ENCODE assay signal across 23 mouse cellular contexts in genomic region chr12:16635816-16636215, GRCm38 (mm10). TPM values are rescaled to one million over a fixed set of nuclear protein-coding genes. Genes with fewer than 3 reads are reported as not detected.
DNase-seq lines count a peak whose midpoint lies in the region; ATAC-seq lines count a peak whose summit lies in the region.
"Had no signal": no experiment of that assay in that cellular context is flagged by ENCODE, and none has a peak within 500 bp of the region (broad histone marks: within the 10 kb centered on the region; RNA-seq: fewer than 3 reads in every experiment).

No protein-coding gene starts in this region.

- DNase-seq in adrenal gland, adult 2 months: peak; percentile 43
- no peak for DNase-seq in adrenal gland, adult 18-20 months (ENCODE audit: low spot score in 2 of 2)
- no peak for DNase-seq in frontal cortex, postnatal 10 days (ENCODE audit: low spot score in 2 of 2)
- DNase-seq in 3134 (ENCODE audit: extremely low read depth, insufficient read length, low spot score) (peak; percentile 20), NIH3T3 (ENCODE audit: low read depth) (peak; percentile 30)
- no peak for DNase-seq in embryo, embryonic 9.5 days (ENCODE audit: extremely low spot score)
- DNase-seq: cerebellum, adult 18-20 months; cerebellum, adult 9-10 months; cerebellum, postnatal 14 days; gastrocnemius, postnatal 36 days; heart, adult 2 months; kidney, adult 2 months had no signal

- peak; percentile 45; the same call in 1 of the 2 replicates for ATAC-seq in frontal cortex, adult (ENCODE audit: low TSS enrichment)
- ATAC-seq: forebrain, embryonic 14.5 days; intestine, postnatal 0 days; Patski had no signal

RNA-seq across cellular contexts. Expression of gene Ntsr2, which starts 17.4 kb away (rescaled TPM):
- 1 to 10 TPM in 1 of 2 experiments, under 1 TPM in 1; 0.76 to 3.3 TPM for total RNA-seq in adrenal gland, adult 2 months (2021)
- polyA plus RNA-seq in adrenal gland, adult 2 months (2012; rRNA removed): 6.5 and 11.8 TPM in 2 replicates
- 1 to 10 TPM; 1.6 to 2.1 TPM for total RNA-seq in adrenal gland, adult 18-20 months (2021)
- total RNA-seq: ES-E14; granulocyte monocyte progenitor cell, adult 5-6 weeks; hematopoietic stem cell, adult 5-6 weeks had no signal
- polyA plus RNA-seq: embryonic facial prominence, embryonic 15.5 days; forebrain, embryonic 11.5 days; heart, embryonic 11.5 days; intestine, embryonic 14.5 days; intestine, postnatal 0 days; Patski had no signal

RNA-seq across cellular contexts. Expression of gene Lpin1, which starts 25.1 kb away (rescaled TPM):
- 100 to 1,000 TPM in 1 of 2 experiments, 10 to 100 TPM in 1; 72.2 to 100 TPM for total RNA-seq in adrenal gland, adult 2 months (2021)
- polyA plus RNA-seq in adrenal gland, adult 2 months (2012; rRNA removed): 35.4 and 36.8 TPM in 2 replicates
- total RNA-seq in adrenal gland, adult 18-20 months (2021): 100 to 1,000 TPM in 1 of 2 experiments, 10 to 100 TPM in 1; 92.7 to 186 TPM

Comparison
In these comparisons a context has a peak if more than half of its experiments do, and no peak if none do; other contexts are left out.
1. DNase-seq: peak in adrenal gland, adult 2 months (single experiment), 3134 (single experiment) and NIH3T3 (single experiment); none in adrenal gland, adult 18-20 months (0 of 2), frontal cortex, postnatal 10 days (0 of 2) and embryo, embryonic 9.5 days (single experiment).